Mouse (Mus musculus): ENCODE data around the gene Pskh1. TPM values are rescaled to one million over a fixed set of nuclear protein-coding genes. Genes with fewer than 3 reads are reported as not detected.

Gene Pskh1
- 9.8 and 12.3 TPM in 2 replicates for polyA plus RNA-seq (2012; rRNA removed)
- polyA plus RNA-seq (2014; fragmentation: Nextera tagmentation; extraction: Ambion mirVana) = 6.2 and 8.0 TPM in 2 replicates

GRCm38 (mm10) chr8:105900180-105900940 lies at the start of gene Pskh1:
Pskh1 (plus strand) TSS chr8:105900441.
- H3K4me1 ChIP-seq (replicated peaks; ENCODE audit: control insufficient read depth in 2 of 2, insufficient read depth in 2 of 2, low read length in 1 of 2) = peaks cover 8 to 12% of the 10 kb centered on the region in 2 experiments
- peak within 1 kb of the TSS; percentile 85 for H3K4me2 ChIP-seq (ENCODE audit: low read depth)
- H3K27ac ChIP-seq = peak within 1 kb of the TSS; percentile 94
- peak within 1 kb of the TSS; percentile 100 for H3K9ac ChIP-seq (replicated peaks)
- no peaks in the 10 kb centered on the region for H3K36me3 ChIP-seq (replicated peaks; ENCODE audit: control insufficient read depth, insufficient read depth, low read depth)
- peak; percentile 86 to 89 (median 87) for DNase-seq (ENCODE audit: low read depth in 3 of 3, low spot score in 3 of 3)
- peak within 1 kb of the TSS; percentile 80 to 99 for H3K4me3 ChIP-seq (ENCODE audit: insufficient read depth in 1 of 2, low read depth in 2 of 2, low read length in 2 of 2)
- WGBS (ENCODE audit: insufficient replicate concordance) = under 1% methylated on average over 68 of the region's 68 CpGs
- no peaks in the 10 kb centered on the region for H3K27me3 ChIP-seq (ENCODE audit: control insufficient read depth, insufficient read depth, low read length)
- no peaks in the 10 kb centered on the region for H3K9me3 ChIP-seq (ENCODE audit: control insufficient read depth, low read length)
- peak; percentile 94 for ATAC-seq (ENCODE audit: insufficient read depth)
- 0 out of 2 replicates have a peak, but pooled peaks have one; percentile 17 for TF ChIP-seq CTCF (IDR thresholded peaks at IDR 0.05; ENCODE audit: low read depth)
- TF ChIP-seq EP300 (IDR thresholded peaks at IDR 0.05; ENCODE audit: low read depth) = no peak

GRCm38 (mm10) chr8:105850611-105851010 lies 49.6 kb upstream of the Pskh1 start:
- H3K9me3 ChIP-seq (ENCODE audit: control insufficient read depth, low read length) = no peaks in the 10 kb centered on the region
- no peak for TF ChIP-seq EP300 (IDR thresholded peaks at IDR 0.05; ENCODE audit: low read depth)
- peak overlapping the region; percentile 46 to 49 for H3K4me3 ChIP-seq (ENCODE audit: insufficient read depth in 1 of 2, low read depth in 2 of 2, low read length in 2 of 2)
- no peak overlapping the region; the same call in 1 of the 2 replicates for H3K27ac ChIP-seq
- no peak for ATAC-seq (ENCODE audit: insufficient read depth)
- H3K4me1 ChIP-seq (replicated peaks; ENCODE audit: control insufficient read depth in 2 of 2, insufficient read depth in 2 of 2, low read length in 1 of 2) = peaks cover 9 to 10% of the 10 kb centered on the region in 2 experiments
- peaks cover 25% of the 10 kb centered on the region for H3K36me3 ChIP-seq (replicated peaks; ENCODE audit: control insufficient read depth, insufficient read depth, low read depth)
- H3K9ac ChIP-seq (replicated peaks) = peak overlapping the region; percentile 55
- H3K4me2 ChIP-seq (ENCODE audit: low read depth) = peak overlapping the region; percentile 73
- 66% methylated on average over 7 of the region's 7 CpGs for WGBS (ENCODE audit: insufficient replicate concordance)
- no peak for DNase-seq (ENCODE audit: low read depth in 3 of 3, low spot score in 3 of 3)
- H3K27me3 ChIP-seq (ENCODE audit: control insufficient read depth, insufficient read depth, low read length) = no peaks in the 10 kb centered on the region

GRCm38 (mm10) chr8:105851651-105852143 lies 48.5 kb upstream of the Pskh1 start:
- H3K9ac ChIP-seq (replicated peaks) = peak overlapping the region; percentile 75
- H3K4me3 ChIP-seq (ENCODE audit: insufficient read depth in 1 of 2, low read depth in 2 of 2, low read length in 2 of 2) = peak overlapping the region; percentile 69 to 76
- ATAC-seq (ENCODE audit: insufficient read depth) (peak; percentile 63), DNase-seq (ENCODE audit: low read depth in 3 of 3, low spot score in 3 of 3) (peak; percentile 82 to 84 (median 83))
- H3K36me3 ChIP-seq (replicated peaks; ENCODE audit: control insufficient read depth, insufficient read depth, low read depth) = peaks cover 18% of the 10 kb centered on the region
- H3K27me3 ChIP-seq (ENCODE audit: control insufficient read depth, insufficient read depth, low read length) = no peaks in the 10 kb centered on the region
- H3K4me2 ChIP-seq (ENCODE audit: low read depth) = peak overlapping the region; percentile 74
- no peaks in the 10 kb centered on the region for H3K9me3 ChIP-seq (ENCODE audit: control insufficient read depth, low read length)
- WGBS (ENCODE audit: insufficient replicate concordance) = under 1% methylated on average over 34 of the region's 34 CpGs
- TF ChIP-seq EP300 (IDR thresholded peaks at IDR 0.05; ENCODE audit: low read depth) (peak; percentile 62), CTCF (IDR thresholded peaks at IDR 0.05; ENCODE audit: low read depth) (no peak)
- H3K4me1 ChIP-seq (replicated peaks; ENCODE audit: control insufficient read depth in 2 of 2, insufficient read depth in 2 of 2, low read length in 1 of 2) = peaks cover 13 to 18% of the 10 kb centered on the region in 2 experiments
- peak overlapping the region; percentile 84 for H3K27ac ChIP-seq

- Histone ChIP-seq H3K27ac (no peak overlapping the region; the same call in 1 of the 2 replicates), H3K9me3 (ENCODE audit: control insufficient read depth, low read length) (no peaks in the 10 kb centered on the region), H3K4me1 (replicated peaks; ENCODE audit: control insufficient read depth in 2 of 2, insufficient read depth in 2 of 2, low read length in 1 of 2) (peaks cover 18 to 22% of the 10 kb centered on the region in 2 experiments), H3K4me3 (ENCODE audit: insufficient read depth in 1 of 2, low read depth in 2 of 2, low read length in 2 of 2) (peak overlapping the region; percentile 69 to 76; a peak in 3 of 4 replicates), H3K36me3 (replicated peaks; ENCODE audit: control insufficient read depth, insufficient read depth, low read depth) (peaks cover 15% of the 10 kb centered on the region), H3K4me2 (ENCODE audit: low read depth) (peak overlapping the region; percentile 74), H3K9ac (replicated peaks) (peak overlapping the region; percentile 75), H3K27me3 (ENCODE audit: control insufficient read depth, insufficient read depth, low read length) (no peaks in the 10 kb centered on the region)
- TF ChIP-seq CTCF (IDR thresholded peaks at IDR 0.05; ENCODE audit: low read depth) (no peak), EP300 (IDR thresholded peaks at IDR 0.05; ENCODE audit: low read depth) (no peak)
- DNase-seq (ENCODE audit: low read depth in 3 of 3, low spot score in 3 of 3) (no peak), ATAC-seq (ENCODE audit: insufficient read depth) (no peak)
- WGBS (ENCODE audit: insufficient replicate concordance) = 71% methylated on average over 12 of the region's 12 CpGs
Observed at GRCm38 (mm10) chr8:105852146-105852729, 48.0 kb upstream of the Pskh1 start.

Measured in liver, embryonic 14.5 days (tissue).